Mouse (Mus musculus) lung, postnatal 0 days (tissue): ENCODE data around the gene Gm3448.
"Not testable (repeated sequence)": the region's sequence is repeated elsewhere in the genome, so short reads cannot be mapped to it uniquely, and the experiment has no call there.

Experiments used
- CTCF ChIP-seq: IDR thresholded peaks from 2 replicates; pipeline ENCODE4 v1.5.1; 2016; ENCODE audit warnings: antibody characterized with exemption, mild to moderate bottlenecking
- EP300 ChIP-seq: IDR thresholded peaks from 2 replicates; pipeline ENCODE4 v1.6.1; 2016; ENCODE audit warnings: antibody characterized with exemption, mild to moderate bottlenecking, control low read depth

DNA sequence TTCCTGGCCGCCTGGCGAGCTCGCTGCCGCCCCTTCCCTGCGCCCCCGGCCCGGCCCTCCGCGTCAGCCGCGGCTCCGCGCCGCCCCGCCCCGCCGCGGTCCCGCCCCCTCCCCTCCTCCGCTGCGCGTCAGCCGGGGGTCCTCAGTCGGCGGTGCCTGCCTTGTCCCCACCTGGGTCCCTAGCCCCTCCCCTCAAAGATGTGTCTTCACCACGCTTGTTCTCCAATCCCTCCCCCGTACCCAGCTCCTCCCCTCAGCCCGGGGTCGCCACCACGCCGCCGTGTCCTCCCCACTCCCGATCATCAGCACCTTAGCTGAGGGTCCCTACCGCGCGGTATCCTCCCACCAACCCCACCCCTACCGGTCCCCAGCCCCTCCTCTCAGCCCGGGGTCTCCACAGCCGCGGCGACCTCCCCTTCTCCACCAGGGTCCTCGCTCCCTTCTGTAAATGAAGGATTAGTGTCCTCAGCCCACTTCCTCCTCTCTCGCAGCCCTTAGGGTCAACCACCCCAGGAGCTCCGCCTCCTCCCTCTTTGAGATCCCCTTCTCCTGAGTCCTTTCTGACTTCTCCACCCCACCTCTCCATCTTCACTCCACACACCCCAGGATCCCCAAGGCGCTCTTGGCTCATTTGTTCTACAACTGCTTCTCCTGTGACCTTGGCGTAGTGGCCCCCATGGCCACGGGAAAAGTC is 48.1 kb downstream of the Gm3448 start:
- not testable (repeated sequence) for TF ChIP-seq CTCF, EP300
